Mouse (Mus musculus) cerebellum, adult 2 months (tissue): ENCODE measurements around the gene U2surp. TPM values are rescaled to one million over a fixed set of nuclear protein-coding genes. Genes with fewer than 3 reads are reported as not detected.

Experiments
- DNase-seq, 2 experiments: peaks; one replicate each; pipeline ENCODE4 v3.0.0; 2021
- H3K27ac ChIP-seq: fragments of 200-500 bp; 2 replicates; pipeline ENCODE4 v1.5.1; 2012; ENCODE audit warnings: low read length, control low read depth, inconsistent platforms; ENCODE audit not compliant: insufficient read depth
- H3K27me3 ChIP-seq: fragments of 200-500 bp; 2 replicates; pipeline ENCODE4 v1.6.1; 2012; ENCODE audit warnings: inconsistent platforms, mild to moderate bottlenecking, low read length, moderate library complexity; ENCODE audit not compliant: control insufficient read depth, insufficient read depth
- H3K4me1 ChIP-seq: fragments of 200-500 bp; 2 replicates; pipeline ENCODE4 v1.6.1; 2011; ENCODE audit warnings: low read length; ENCODE audit not compliant: control insufficient read depth, insufficient read depth
- H3K4me3 ChIP-seq: fragments of 200-500 bp; replicated peaks from 2 replicates; pipeline ENCODE3; 2011; ENCODE audit warnings: mild to moderate bottlenecking, low read depth, low read length, control low read depth; ENCODE audit not compliant: insufficient read depth
- CTCF ChIP-seq: fragments of 200-500 bp; IDR thresholded peaks from 2 replicates; pipeline ENCODE4 v1.5.1; 2011; ENCODE audit warnings: low read depth, mild to moderate bottlenecking, control low read depth, low read length, moderate library complexity, borderline replicate concordance; ENCODE audit not compliant: insufficient read depth
- POLR2A ChIP-seq: fragments of 200-500 bp; IDR thresholded peaks from 2 replicates; pipeline ENCODE4 v1.6.1; 2011; ENCODE audit warnings: low read length, control low read depth, borderline replicate concordance; ENCODE audit not compliant: insufficient read depth
- WGBS: fragments of 180-500 bp; shearing (Covaris S2); methylation state at CpG from one replicate; pipeline ENCODE4 v1.1.7; 2018; 5-methylcytosine and 5-hydroxymethylcytosine counted together
- polyA plus RNA-seq: library from polyadenylated mRNA; depleted of rRNA; stranded (reverse); fragments of >200 nt; gene quantifications from 2 replicates; pipeline ENCODE4 v1.2.3, GENCODE M21; 2012; rRNA removed

U2surp gene
- polyA plus RNA-seq, 1 experiment = 28.4 TPM

GRCm38 (mm10) chr9:95436294-95436613 lies 75.5 kb downstream of the U2surp start:
- 64% methylated on average over 4 of the region's 4 CpGs for whole genome bisulfite sequencing
- H3K27me3 ChIP-seq = no peaks in the 10 kb centered on the region
- no peak for DNase-seq

GRCm38 (mm10) chr9:95435506-95436293 lies 76.1 kb downstream of the U2surp start:
- no peak for TF ChIP-seq CTCF
- TF ChIP-seq POLR2A = no peak
- no peak overlapping the region for H3K27ac ChIP-seq
- WGBS = 89% methylated on average over 20 of the region's 20 CpGs
- H3K4me3 ChIP-seq = no peak overlapping the region
- no peaks in the 10 kb centered on the region for H3K4me1 ChIP-seq
- no peak for DNase-seq
- no peaks in the 10 kb centered on the region for H3K27me3 ChIP-seq

More at GRCm38 (mm10) chr9:95436294-95436613, 75.5 kb downstream of the U2surp start:
- TF ChIP-seq POLR2A = no peak
- Histone ChIP-seq H3K27ac (no peak overlapping the region), H3K4me1 (no peaks in the 10 kb centered on the region), H3K4me3 (no peak overlapping the region)

- TF ChIP-seq POLR2A (no peak), CTCF (no peak)
- no peak overlapping the region for H3K27ac ChIP-seq
- H3K4me3 ChIP-seq = no peak overlapping the region
- H3K4me1 ChIP-seq = no peaks in the 10 kb centered on the region
- no peaks in the 10 kb centered on the region for H3K27me3 ChIP-seq
- DNase-seq = no peak
- 74% methylated on average over 4 of the region's 4 CpGs for WGBS
Observed at GRCm38 (mm10) chr9:95428277-95428676, 83.5 kb downstream of the U2surp start.

- H3K27me3 ChIP-seq = no peaks in the 10 kb centered on the region
- no peak overlapping the region for H3K27ac ChIP-seq
- H3K4me3 ChIP-seq = no peak overlapping the region
- TF ChIP-seq CTCF (no peak), POLR2A (no peak)
- H3K4me1 ChIP-seq = no peaks in the 10 kb centered on the region
- DNase-seq = no peak
Observed at GRCm38 (mm10) chr9:95413911-95414310, 97.9 kb downstream of the U2surp start.

GRCm38 (mm10) chr9:95412047-95412446 lies 99.7 kb downstream of the U2surp start:
- no peak for DNase-seq
- no peak overlapping the region for H3K27ac ChIP-seq
- TF ChIP-seq CTCF (no peak), POLR2A (no peak)
- H3K27me3 ChIP-seq = no peaks in the 10 kb centered on the region; the same call in 1 of the 2 replicates
- H3K4me1 ChIP-seq = no peaks in the 10 kb centered on the region
- no peak overlapping the region for H3K4me3 ChIP-seq
- WGBS = 63% methylated on average over 4 of the region's 4 CpGs

- H3K4me1 ChIP-seq = no peaks in the 10 kb centered on the region
- TF ChIP-seq CTCF (no peak), POLR2A (no peak)
- peak overlapping the region; percentile 58 for H3K4me3 ChIP-seq
- 0 out of 2 replicates have a peak overlapping the region, but pooled peaks have one; percentile 31 for H3K27ac ChIP-seq
- 4% methylated on average over 24 of the region's 24 CpGs for WGBS
- DNase-seq = no peak
- no peaks in the 10 kb centered on the region; the same call in 1 of the 2 replicates for H3K27me3 ChIP-seq
Observed at GRCm38 (mm10) chr9:95407586-95408220, 104.1 kb downstream of the U2surp start.

Other genes with a start within 250 kb of the U2surp start
- gene Chst2, start 105.3 kb downstream of the U2surp start, polyA plus RNA-seq = 15.4 and 16.8 TPM in 2 replicates
- 18.5 and 19.8 TPM in 2 replicates for gene Paqr9, start 47.7 kb upstream of the U2surp start, polyA plus RNA-seq
- 3.4 and 4.5 TPM in 2 replicates for gene Pcolce2, start 125.6 kb upstream of the U2surp start, polyA plus RNA-seq
- 21.3 and 23.1 TPM in 2 replicates for gene Trpc1, start 238.4 kb upstream of the U2surp start, polyA plus RNA-seq